ENCODE assay signal across 23 mouse cellular contexts in genomic region chr5:104482856-104483255, GRCm38 (mm10). TPM values are rescaled to one million over a fixed set of nuclear protein-coding genes. Genes with fewer than 3 reads are reported as not detected.
A peak's percentile ranks its signal among the peaks of the same experiment; 100 is the strongest.
DNase-seq lines count a peak whose midpoint lies in the region; ATAC-seq and TF ChIP-seq lines count a peak whose summit lies in the region.
"Had no signal": no experiment of that assay in that cellular context is flagged by ENCODE, and none has a peak within 500 bp of the region (broad histone marks: within the 10 kb centered on the region; RNA-seq: fewer than 3 reads in every experiment).

No protein-coding gene starts in this region.

- no peaks in the 10 kb centered on the region for H3K9me3 ChIP-seq in forebrain, embryonic 13.5 days (replicated peaks)
- H3K9me3 ChIP-seq in forebrain, embryonic 11.5 days (ENCODE audit: control insufficient read depth, low read length): no peaks in the 10 kb centered on the region
- H3K9me3 ChIP-seq in hindbrain, postnatal 0 days (ENCODE audit: low read length): no peaks in the 10 kb centered on the region
- H3K9me3 ChIP-seq in hindbrain, embryonic 10.5 days: no peaks in the 10 kb centered on the region
- H3K9me3 ChIP-seq: embryonic facial prominence, embryonic 15.5 days; heart, embryonic 10.5 days had no signal

- 0 out of 2 replicates have a peak, but pooled peaks cover 2% of the 10 kb centered on the region for H3K4me1 ChIP-seq in forebrain, embryonic 13.5 days
- no peaks in the 10 kb centered on the region for H3K4me1 ChIP-seq in forebrain, embryonic 11.5 days (replicated peaks; ENCODE audit: control insufficient read depth, insufficient read depth, low read length)
- H3K4me1 ChIP-seq in hindbrain, postnatal 0 days (ENCODE audit: insufficient read depth, low read length): no peaks in the 10 kb centered on the region
- H3K4me1 ChIP-seq in hindbrain, embryonic 10.5 days (replicated peaks): no peaks in the 10 kb centered on the region
- H3K4me1 ChIP-seq: embryonic facial prominence, embryonic 15.5 days; heart, embryonic 10.5 days had no signal

- WGBS in forebrain, embryonic 13.5 days: 63% methylated on average over 8 of the region's 8 CpGs
- 91% methylated on average over 8 of the region's 8 CpGs for WGBS in forebrain, embryonic 11.5 days
- WGBS in hindbrain, postnatal 0 days: 42% methylated on average over 8 of the region's 8 CpGs
- 89% methylated on average over 8 of the region's 8 CpGs for WGBS in hindbrain, embryonic 10.5 days

- no peak overlapping the region for H3K4me2 ChIP-seq in forebrain, embryonic 13.5 days
- H3K4me2 ChIP-seq in forebrain, embryonic 11.5 days (ENCODE audit: low read depth, low read length, severe bottlenecking): no peak overlapping the region
- H3K4me2 ChIP-seq in hindbrain, postnatal 0 days (ENCODE audit: low read depth, low read length): no peak overlapping the region
- H3K4me2 ChIP-seq: embryonic facial prominence, embryonic 15.5 days; hindbrain, embryonic 14.5 days had no signal

- no peak overlapping the region; the same call in 1 of the 2 replicates for H3K27ac ChIP-seq in forebrain, embryonic 13.5 days
- no peak overlapping the region for H3K27ac ChIP-seq in forebrain, embryonic 11.5 days (ENCODE audit: low read depth, low read length)
- H3K27ac ChIP-seq in hindbrain, postnatal 0 days: no peak overlapping the region
- H3K27ac ChIP-seq in hindbrain, embryonic 10.5 days: no peak overlapping the region
- H3K27ac ChIP-seq: embryonic facial prominence, embryonic 15.5 days; gastrocnemius, adult 2 months; heart, embryonic 10.5 days; hindbrain, embryonic 14.5 days had no signal

- TF ChIP-seq CTCF in hindbrain, postnatal 0 days (IDR thresholded peaks at IDR 0.05; ENCODE audit: low read depth): no peak
- no peak for TF ChIP-seq CTCF in brain, embryonic 14.5 days (IDR thresholded peaks at IDR 0.05; ENCODE audit: borderline replicate concordance, extremely low read depth, insufficient read depth, insufficient read length)

- peak; percentile 30; the same call in 1 of the 2 replicates for ATAC-seq in forebrain, embryonic 13.5 days
- no peak for ATAC-seq in forebrain, embryonic 11.5 days (replicated peaks; ENCODE audit: low FRiP score)
- no peak for ATAC-seq in hindbrain, postnatal 0 days
- ATAC-seq in activated CD4-positive, CD25-positive, alpha-beta regulatory T cell, adult 4 months: no peak
- ATAC-seq: intestine, embryonic 16.5 days had no signal

- H3K9ac ChIP-seq in forebrain, embryonic 13.5 days: no peak overlapping the region
- H3K9ac ChIP-seq in forebrain, embryonic 11.5 days (ENCODE audit: low read length): no peak overlapping the region
- H3K9ac ChIP-seq in hindbrain, postnatal 0 days (replicated peaks; ENCODE audit: low read length): no peak overlapping the region
- H3K9ac ChIP-seq: embryonic facial prominence, embryonic 15.5 days; hindbrain, embryonic 14.5 days had no signal

- peaks cover 65% of the 10 kb centered on the region for H3K36me3 ChIP-seq in forebrain, embryonic 13.5 days (ENCODE audit: poor library complexity, severe bottlenecking)
- H3K36me3 ChIP-seq in forebrain, embryonic 11.5 days (ENCODE audit: control insufficient read depth, insufficient read depth, low read length): peaks cover 3% of the 10 kb centered on the region; the same call in 1 of the 2 replicates
- H3K36me3 ChIP-seq in hindbrain, postnatal 0 days (ENCODE audit: insufficient read depth, low read length): peaks cover 30% of the 10 kb centered on the region
- H3K36me3 ChIP-seq in hindbrain, embryonic 10.5 days: peaks cover 87% of the 10 kb centered on the region

- H3K27me3 ChIP-seq in forebrain, embryonic 13.5 days: no peaks in the 10 kb centered on the region
- H3K27me3 ChIP-seq in forebrain, embryonic 11.5 days (ENCODE audit: control insufficient read depth, insufficient read depth, low read length): no peaks in the 10 kb centered on the region
- H3K27me3 ChIP-seq in hindbrain, postnatal 0 days (ENCODE audit: insufficient read depth, low read length): no peaks in the 10 kb centered on the region
- no peaks in the 10 kb centered on the region for H3K27me3 ChIP-seq in hindbrain, embryonic 10.5 days (ENCODE audit: insufficient read depth, poor library complexity, severe bottlenecking)
- H3K27me3 ChIP-seq: embryonic facial prominence, embryonic 15.5 days had no signal

- TF ChIP-seq POLR2A in brain, embryonic 14.5 days (IDR thresholded peaks at IDR 0.05; ENCODE audit: borderline replicate concordance, extremely low read depth, insufficient read depth, insufficient read length, poor library complexity, severe bottlenecking): no peak

- H3K4me3 ChIP-seq in forebrain, embryonic 13.5 days: no peak overlapping the region
- H3K4me3 ChIP-seq in forebrain, embryonic 11.5 days (ENCODE audit: low read depth, low read length): no peak overlapping the region
- H3K4me3 ChIP-seq in hindbrain, postnatal 0 days (ENCODE audit: low read length): no peak overlapping the region
- no peak overlapping the region for H3K4me3 ChIP-seq in hindbrain, embryonic 10.5 days
- H3K4me3 ChIP-seq: embryonic facial prominence, embryonic 15.5 days; erythroblast, embryonic 14.5 days; gastrocnemius, adult 2 months; heart, embryonic 10.5 days had no signal

- DNase-seq in forebrain, embryonic 11.5 days (ENCODE audit: low spot score): no peak
- peak; percentile 32 for DNase-seq in hindbrain, postnatal 0 days (ENCODE audit: low spot score)
- DNase-seq in hindbrain, embryonic 10.5 days (ENCODE audit: low spot score): no peak
- peak; percentile 87 for DNase-seq in MN1 (ENCODE audit: low spot score)
- DNase-seq in brain, embryonic 14.5 days (ENCODE audit: low read depth): peak; percentile 78
- DNase-seq in gastrocnemius, postnatal 25 days: no peak
- DNase-seq: adrenal gland, postnatal 10 days; cerebellum, adult 18-20 months; cerebellum, postnatal 14 days; embryo, embryonic 11 days; gastrocnemius, adult 2 months; gastrocnemius, postnatal 36 days; heart, adult 18-20 months; heart, postnatal 10 days; kidney, adult 2 months had no signal

RNA-seq across cellular contexts. Expression of gene Pkd2, which starts 23.6 kb away (rescaled TPM):
- 7.0 and 7.1 TPM in 2 replicates for polyA plus RNA-seq in forebrain, embryonic 13.5 days (2015; fragmentation: Nextera tagmentation; extraction: Ambion mirVana)
- 12.7 and 14.6 TPM in 2 replicates for polyA plus RNA-seq in forebrain, embryonic 11.5 days (2014; fragmentation: Nextera tagmentation; extraction: Ambion mirVana)
- 20.8 and 23.7 TPM in 2 replicates for total RNA-seq in hindbrain, postnatal 0 days (2014; rRNA removed)
- polyA plus RNA-seq in hindbrain, postnatal 0 days (2015; fragmentation: Nextera tagmentation; extraction: Ambion mirVana): 5.3 and 6.0 TPM in 2 replicates
- polyA plus RNA-seq in hindbrain, embryonic 10.5 days (2016; fragmentation: Nextera tagmentation; extraction: Ambion mirVana): 7.7 and 8.0 TPM in 2 replicates
- polyA plus RNA-seq in brain, embryonic 14.5 days (2012; rRNA removed): 33.5 TPM in 2 replicates
- under 1 TPM in 1 of 2 experiments, not detected in 1; 0.11 TPM for polyA plus RNA-seq in activated CD4-positive, CD25-positive, alpha-beta regulatory T cell, adult 4 months (2017; shearing (Covaris generic))
- 10 to 100 TPM; 11.8 to 13.4 TPM for total RNA-seq in gastrocnemius, postnatal 25 days (2021)
- total RNA-seq: MEL had no signal
- polyA plus RNA-seq: erythroblast, embryonic 14.5 days had no signal

RNA-seq across cellular contexts. Expression of gene BC005561, which starts 25.3 kb away (rescaled TPM):
- polyA plus RNA-seq in forebrain, embryonic 13.5 days (2015; fragmentation: Nextera tagmentation; extraction: Ambion mirVana): 16.2 and 17.0 TPM in 2 replicates
- 18.9 and 19.1 TPM in 2 replicates for polyA plus RNA-seq in forebrain, embryonic 11.5 days (2014; fragmentation: Nextera tagmentation; extraction: Ambion mirVana)
- 2.9 and 4.3 TPM in 2 replicates for total RNA-seq in hindbrain, postnatal 0 days (2014; rRNA removed)
- 8.9 and 9.4 TPM in 2 replicates for polyA plus RNA-seq in hindbrain, postnatal 0 days (2015; fragmentation: Nextera tagmentation; extraction: Ambion mirVana)
- polyA plus RNA-seq in hindbrain, embryonic 10.5 days (2016; fragmentation: Nextera tagmentation; extraction: Ambion mirVana): 11.9 and 13.0 TPM in 2 replicates
- 3.7 and 4.0 TPM in 2 replicates for polyA plus RNA-seq in brain, embryonic 14.5 days (2012; rRNA removed)
- 1 to 10 TPM; 2.4 to 3.0 TPM for polyA plus RNA-seq in activated CD4-positive, CD25-positive, alpha-beta regulatory T cell, adult 4 months (2017; shearing (Covaris generic))
- 1 to 10 TPM; 3.7 to 4.7 TPM for total RNA-seq in gastrocnemius, postnatal 25 days (2021)

RNA-seq across cellular contexts. Expression of gene Spp1, which starts 47.9 kb away (rescaled TPM):
- polyA plus RNA-seq in forebrain, embryonic 13.5 days (2015; fragmentation: Nextera tagmentation; extraction: Ambion mirVana): 5.8 and 7.7 TPM in 2 replicates
- polyA plus RNA-seq in forebrain, embryonic 11.5 days (2014; fragmentation: Nextera tagmentation; extraction: Ambion mirVana): 3.4 and 4.0 TPM in 2 replicates
- 13.2 and 18.7 TPM in 2 replicates for total RNA-seq in hindbrain, postnatal 0 days (2014; rRNA removed)
- polyA plus RNA-seq in hindbrain, postnatal 0 days (2015; fragmentation: Nextera tagmentation; extraction: Ambion mirVana): 30.0 and 35.6 TPM in 2 replicates
- polyA plus RNA-seq in hindbrain, embryonic 10.5 days (2016; fragmentation: Nextera tagmentation; extraction: Ambion mirVana): 11.4 and 15.7 TPM in 2 replicates
- polyA plus RNA-seq in brain, embryonic 14.5 days (2012; rRNA removed): 6.7 and 20.1 TPM in 2 replicates
- under 1 TPM; 0.93 to 0.94 TPM for polyA plus RNA-seq in activated CD4-positive, CD25-positive, alpha-beta regulatory T cell, adult 4 months (2017; shearing (Covaris generic))
- total RNA-seq in gastrocnemius, postnatal 25 days (2021): 1 to 10 TPM; 2.6 to 3.3 TPM
- polyA plus RNA-seq: erythroblast, embryonic 14.5 days had no signal

Comparison
In these comparisons a context has a peak if more than half of its experiments do, and no peak if none do; other contexts are left out.
1. DNase-seq: peak in hindbrain, postnatal 0 days (single experiment), MN1 (single experiment) and brain, embryonic 14.5 days (single experiment); none in forebrain, embryonic 11.5 days (single experiment), hindbrain, embryonic 10.5 days (single experiment) and gastrocnemius, postnatal 25 days (single experiment).